Mouse (Mus musculus) limb, embryonic 14.5 days (tissue): ENCODE data around the gene Ap1s3. TPM values are rescaled to one million over a fixed set of nuclear protein-coding genes. Genes with fewer than 3 reads are reported as not detected.
A peak's percentile ranks its signal among the peaks of the same experiment; 100 is the strongest.

Source experiments
- ATAC-seq: fragments of 200-750 bp; cut with Nextera tagmentation; 2 replicates; pipeline ENCODE4 v1.8.0; 2017; ENCODE audit warnings: low read depth, moderate number of reproducible peaks, moderate TSS enrichment; ENCODE audit not compliant: low FRiP score
- DNase-seq: peaks from one replicate; pipeline ENCODE4 v3.0.0-alpha.2; 2015; ENCODE audit warnings: low spot score
- H3K27ac ChIP-seq: fragments of 300-500 bp; sonication (generic); replicated peaks from 2 replicates; pipeline ENCODE4 v1.5.1; 2014; ENCODE audit warnings: low read depth, mild to moderate bottlenecking, low read length, moderate library complexity, mixed read lengths
- H3K27me3 ChIP-seq: fragments of 300-500 bp; sonication (generic); 2 replicates; pipeline ENCODE4 v1.6.1; 2014; ENCODE audit warnings: low read length, mixed read lengths; ENCODE audit not compliant: control insufficient read depth, insufficient read depth
- H3K36me3 ChIP-seq: fragments of 300-500 bp; sonication (generic); 2 replicates; pipeline ENCODE4 v1.6.1; 2014; ENCODE audit warnings: mild to moderate bottlenecking, low read length, moderate library complexity, mixed read lengths; ENCODE audit not compliant: control insufficient read depth, insufficient read depth
- H3K4me1 ChIP-seq: fragments of 300-500 bp; sonication (generic); 2 replicates; pipeline ENCODE4 v1.6.1; 2014; ENCODE audit warnings: antibody characterized with exemption, low read length, mixed read lengths; ENCODE audit not compliant: control insufficient read depth, insufficient read depth
- H3K4me2 ChIP-seq: fragments of 300-500 bp; sonication (generic); replicated peaks from 2 replicates; pipeline ENCODE4 v1.6.1; 2014; ENCODE audit warnings: low read depth, mild to moderate bottlenecking, low read length, moderate library complexity; ENCODE audit not compliant: severe bottlenecking
- H3K4me3 ChIP-seq: fragments of 300-500 bp; sonication (generic); replicated peaks from 2 replicates; pipeline ENCODE4 v1.5.1; 2014; ENCODE audit warnings: low read length
- H3K9ac ChIP-seq: fragments of 300-500 bp; sonication (generic); 2 replicates; pipeline ENCODE4 v1.6.1; 2014; ENCODE audit warnings: mild to moderate bottlenecking, low read depth, low read length, moderate library complexity; ENCODE audit not compliant: severe bottlenecking
- H3K9me3 ChIP-seq: fragments of 300-500 bp; sonication (generic); 2 replicates; pipeline ENCODE4 v1.6.1; 2016; ENCODE audit warnings: low read length; ENCODE audit not compliant: control insufficient read depth
- POLR2A ChIP-seq: fragments of 200-500 bp; IDR thresholded peaks from 2 replicates; pipeline ENCODE4 v1.8.0; 2012; ENCODE audit warnings: inconsistent platforms, mild to moderate bottlenecking, moderate library complexity, borderline replicate concordance; ENCODE audit not compliant: insufficient read depth, insufficient read length; ENCODE audit errors: extremely low read depth
- WGBS: fragments of 180-500 bp; shearing (Covaris S2); extraction: QIAGEN DNeasy Blood & Tissue Kit; methylation state at CpG from one replicate; pipeline ENCODE4 v1.1.7; 2014; 5-methylcytosine and 5-hydroxymethylcytosine counted together
- polyA plus RNA-seq, 2 experiments: library from polyadenylated mRNA; depleted of rRNA in 1 of 2; stranded (reverse) in 1 of 2; unstranded in 1 of 2; fragments of >200 nt; fragmentation: Nextera tagmentation in 1 of 2; extraction: Ambion mirVana in 1 of 2; gene quantifications; 2 replicates each; pipeline versions ENCODE4 v1.2.1 to v1.2.3; 2012 to 2014

The Ap1s3 gene
- polyA plus RNA-seq, 2 experiments, result 0.69 to 9.2 TPM

DNA sequence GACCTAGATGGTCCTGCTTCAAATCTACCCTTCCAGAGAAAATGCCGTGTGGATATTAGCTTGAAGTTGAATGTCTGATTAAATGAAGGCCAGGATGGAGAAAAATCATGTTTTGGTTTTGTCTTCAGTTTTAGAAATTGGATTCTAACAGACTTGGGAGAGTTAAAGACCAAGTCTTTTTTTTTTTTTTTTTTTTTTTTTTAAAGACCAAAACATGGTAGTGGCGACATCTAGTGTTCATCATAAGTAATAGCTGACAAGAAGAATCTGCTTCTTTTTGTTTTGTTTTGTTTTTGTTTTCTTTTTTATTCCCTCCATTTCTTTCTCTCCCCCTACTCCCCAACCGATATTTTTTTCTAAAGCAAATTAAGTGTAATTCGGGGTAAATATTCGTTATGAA is 11.2 kb upstream of the Ap1s3 start:
- H3K9me3 ChIP-seq, result no peaks in the 10 kb centered on the region
- H3K36me3 ChIP-seq, result no peaks in the 10 kb centered on the region
- H3K4me2 ChIP-seq, result no peak overlapping the region
- 15% methylated on average over 5 of the region's 5 CpGs for WGBS
- H3K9ac ChIP-seq, result no peak overlapping the region
- no peak for ATAC-seq
- TF ChIP-seq POLR2A, result no peak
- no peaks in the 10 kb centered on the region for H3K4me1 ChIP-seq
- H3K4me3 ChIP-seq, result no peak overlapping the region
- DNase-seq, result peak; percentile 23
- H3K27ac ChIP-seq, result no peak overlapping the region
- no peaks in the 10 kb centered on the region for H3K27me3 ChIP-seq

DNA sequence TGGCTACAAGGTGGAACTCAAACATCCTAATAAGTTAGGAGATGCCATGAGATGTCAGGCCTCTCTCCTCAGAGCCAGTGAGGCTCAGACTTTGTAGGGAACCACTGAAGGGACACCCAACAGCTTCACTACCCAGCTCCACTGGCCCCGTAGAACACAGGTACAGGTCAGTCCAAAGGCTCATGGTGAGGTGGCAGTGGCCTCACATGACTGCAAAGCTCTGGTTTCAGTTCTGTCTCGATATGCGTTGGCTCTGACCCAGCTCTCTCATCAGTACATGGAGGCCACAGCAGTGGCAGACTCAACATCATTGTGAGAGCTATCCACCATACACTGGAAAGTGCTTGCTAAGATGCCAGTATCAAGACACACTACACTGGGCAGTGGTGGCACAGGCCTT is 9.0 kb upstream of the Ap1s3 start:
- no peaks in the 10 kb centered on the region for H3K36me3 ChIP-seq
- WGBS, result 93% methylated on average over 3 of the region's 3 CpGs
- no peak for DNase-seq

DNA sequence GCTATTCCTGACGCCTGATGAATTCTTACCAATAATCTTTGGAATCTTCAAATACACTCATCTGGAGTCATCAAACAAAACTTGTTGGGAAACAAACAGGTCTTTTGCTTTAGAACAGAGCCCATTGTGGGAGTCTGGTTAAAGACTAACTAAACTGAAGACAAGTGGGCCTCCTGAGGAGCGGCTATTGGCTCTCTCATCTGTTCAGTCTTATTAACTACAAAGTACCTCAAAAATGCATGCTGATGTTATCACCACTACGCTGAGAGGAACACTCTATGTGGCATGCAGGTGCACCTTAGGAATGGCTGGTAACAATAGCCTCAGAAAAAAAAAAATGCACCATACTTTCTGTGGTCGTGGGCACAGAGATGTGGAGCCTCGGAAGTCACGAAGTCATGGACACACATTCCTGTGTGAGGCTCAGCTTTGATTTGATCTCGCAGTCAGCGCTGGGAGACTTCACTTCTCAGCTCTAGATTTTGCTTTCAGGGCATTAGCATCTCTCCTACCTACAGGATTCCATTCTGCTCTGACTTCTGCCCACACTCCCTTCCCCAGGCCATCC is 6.4 kb upstream of the Ap1s3 start:
- Histone ChIP-seq H3K4me3 (no peak overlapping the region), H3K4me1 (no peaks in the 10 kb centered on the region), H3K9ac (no peak overlapping the region), H3K4me2 (no peak overlapping the region), H3K9me3 (no peaks in the 10 kb centered on the region), H3K27me3 (no peaks in the 10 kb centered on the region; the same call in 1 of the 2 replicates), H3K36me3 (no peaks in the 10 kb centered on the region), H3K27ac (no peak overlapping the region)
- DNase-seq (no peak), ATAC-seq (no peak)
- TF ChIP-seq POLR2A, result no peak
- WGBS, result 80% methylated on average over 8 of the region's 8 CpGs

More for the DNA sequence above, 9.0 kb upstream of the Ap1s3 start:
- Histone ChIP-seq H3K4me1 (no peaks in the 10 kb centered on the region), H3K4me2 (no peak overlapping the region), H3K4me3 (no peak overlapping the region), H3K9ac (no peak overlapping the region), H3K27ac (no peak overlapping the region), H3K9me3 (no peaks in the 10 kb centered on the region), H3K27me3 (no peaks in the 10 kb centered on the region)
- TF ChIP-seq POLR2A, result no peak
- ATAC-seq, result no peak

- WGBS, result 27% methylated on average over 4 of the region's 4 CpGs
- TF ChIP-seq POLR2A, result no peak
- Histone ChIP-seq H3K9me3 (no peaks in the 10 kb centered on the region), H3K4me3 (no peak overlapping the region), H3K4me2 (no peak overlapping the region), H3K9ac (no peak overlapping the region), H3K36me3 (no peaks in the 10 kb centered on the region), H3K27ac (no peak overlapping the region), H3K4me1 (peaks cover 4% of the 10 kb centered on the region; the same call in 1 of the 2 replicates), H3K27me3 (peaks cover 4% of the 10 kb centered on the region; the same call in 1 of the 2 replicates)
- ATAC-seq (no peak), DNase-seq (no peak)
These were observed 3.9 kb upstream of the Ap1s3 start for GRCm38 (mm10) chr1:79675716-79676115.

- DNase-seq (no peak), ATAC-seq (no peak)
- Histone ChIP-seq H3K9me3 (no peaks in the 10 kb centered on the region), H3K9ac (peak overlapping the region; percentile 49), H3K4me1 (peaks cover 7% of the 10 kb centered on the region; the same call in 1 of the 2 replicates), H3K27ac (no peak overlapping the region), H3K27me3 (peaks cover 7% of the 10 kb centered on the region; the same call in 1 of the 2 replicates), H3K4me3 (peak overlapping the region; percentile 65), H3K4me2 (peak overlapping the region; percentile 96), H3K36me3 (no peaks in the 10 kb centered on the region)
- no peak for TF ChIP-seq POLR2A
- 3% methylated on average over 11 of the region's 11 CpGs for WGBS
These were observed 603 bp downstream of the Ap1s3 start for GRCm38 (mm10) chr1:79671196-79671542.
